Mouse (Mus musculus) C2C12 (cell line): Measurements from ENCODE around the gene Pla2r1.

ENCODE experiments used
- CTCF ChIP-seq: IDR thresholded peaks from one replicate; pipeline ENCODE4 v1.5.1; 2011; ENCODE audit not compliant: control insufficient read depth, insufficient read depth, insufficient read length
- FOSL1 ChIP-seq: IDR thresholded peaks from one replicate; pipeline ENCODE4 v1.8.0; 2011; ENCODE audit warnings: mild to moderate bottlenecking, low read length; ENCODE audit not compliant: poor library complexity, insufficient read depth, severe bottlenecking
- MAX ChIP-seq: IDR thresholded peaks from one replicate; pipeline ENCODE4 v1.6.1; 2011; ENCODE audit warnings: mild to moderate bottlenecking, control low read depth

GRCm38 (mm10) chr2:60443279-60443678, 109.8 kb downstream of the Pla2r1 start:
- TF ChIP-seq MAX = no peak
- no peak for TF ChIP-seq CTCF
- TF ChIP-seq FOSL1 = no peak
